In genomic region chr9:45828291-45828963, GRCm38 (mm10) we compare ENCODE assay signal across 1 mouse cellular context.
TF ChIP-seq lines count a peak whose summit lies in the region.

Gene Cep164 (minus strand): TSS chr9:45828691.

TF ChIP-seq in CH12.LX, 34 proteins besides CTCF, POLR2A, EP300 and RAD21 (continued from another document):
- TF ChIP-seq CHD2 (IDR thresholded peaks at IDR 0.05; ENCODE audit: low read length) = peak; percentile 55; the same call in 1 of the 2 replicates
- TF ChIP-seq PAX5 (IDR thresholded peaks at IDR 0.05; ENCODE audit: low read length) = no peak
- no peak for TF ChIP-seq TCF12 (IDR thresholded peaks at IDR 0.05; ENCODE audit: low read depth, low read length)
- TF ChIP-seq KAT2A (IDR thresholded peaks at IDR 0.05; ENCODE audit: insufficient replicate concordance, low read length) = no peak
- no peak for TF ChIP-seq MEF2A (IDR thresholded peaks at IDR 0.05; ENCODE audit: borderline replicate concordance, low read depth, low read length)
- TF ChIP-seq NELFE (IDR thresholded peaks at IDR 0.05; ENCODE audit: low read depth, low read length) = peak; percentile 41; the same call in 1 of the 2 replicates
- TF ChIP-seq ZC3H11A (IDR thresholded peaks at IDR 0.05; ENCODE audit: low read depth, low read length) = no peak
- no peak; the same call in none of the 2 replicates for TF ChIP-seq MXI1 (IDR thresholded peaks at IDR 0.05; ENCODE audit: low read depth, low read length)
- TF ChIP-seq BHLHE40 (IDR thresholded peaks at IDR 0.05; ENCODE audit: low read depth, low read length) = no peak
- TF ChIP-seq GABPA (IDR thresholded peaks at IDR 0.05; ENCODE audit: insufficient replicate concordance, low read depth, low read length) = no peak
- TF ChIP-seq POLR2AphosphoS2 (IDR thresholded peaks at IDR 0.05; ENCODE audit: low read depth, low read length) = no peak
